Mouse (Mus musculus) stomach, postnatal 0 days (tissue): ENCODE measurements around the gene Fam172a.

Source experiments
- CTCF ChIP-seq: IDR thresholded peaks from 2 replicates; pipeline ENCODE4 v1.5.1; 2016; ENCODE audit warnings: antibody characterized with exemption, low read depth, mild to moderate bottlenecking, moderate library complexity
- EP300 ChIP-seq: optimal IDR thresholded peaks from 2 replicates; pipeline ENCODE3; 2016; ENCODE audit warnings: antibody characterized with exemption

GRCm38 (mm10) chr13:78163087-78163958 lies 461.5 kb downstream of the Fam172a start:
- TF ChIP-seq CTCF (peak; percentile 52), EP300 (no peak)
